Mouse (Mus musculus) forebrain, embryonic 11.5 days (tissue): ENCODE data around the gene Slc6a8. TPM values are rescaled to one million over a fixed set of nuclear protein-coding genes. Genes with fewer than 3 reads are reported as not detected.

ENCODE experiments used
- ATAC-seq: fragments of 200-750 bp; cut with Nextera tagmentation; replicated peaks from 2 replicates; pipeline ENCODE4 v1.8.0; 2017; ENCODE audit warnings: moderate TSS enrichment; ENCODE audit not compliant: low FRiP score
- DNase-seq: peaks from one replicate; pipeline ENCODE4 v3.0.0-alpha.2; 2017; ENCODE audit warnings: low spot score
- H3K27ac ChIP-seq: fragments of 300-500 bp; sonication (generic); 2 replicates; pipeline ENCODE4 v1.5.1; 2014; ENCODE audit warnings: low read depth, low read length
- H3K27me3 ChIP-seq: fragments of 300-500 bp; sonication (generic); 2 replicates; pipeline ENCODE4 v1.6.1; 2014; ENCODE audit warnings: mild to moderate bottlenecking, low read length, mixed read lengths; ENCODE audit not compliant: control insufficient read depth, insufficient read depth
- H3K36me3 ChIP-seq: fragments of 300-500 bp; sonication (generic); 2 replicates; pipeline ENCODE4 v1.6.1; 2014; ENCODE audit warnings: mild to moderate bottlenecking, low read length, moderate library complexity, mixed read lengths; ENCODE audit not compliant: control insufficient read depth, insufficient read depth
- H3K4me1 ChIP-seq: fragments of 300-500 bp; sonication (generic); replicated peaks from 2 replicates; pipeline ENCODE4 v1.6.1; 2014; ENCODE audit warnings: low read length, mixed read lengths; ENCODE audit not compliant: control insufficient read depth, insufficient read depth
- H3K4me2 ChIP-seq: fragments of 300-500 bp; sonication (generic); 2 replicates; pipeline ENCODE4 v1.6.1; 2014; ENCODE audit warnings: low read depth, mild to moderate bottlenecking, low read length, moderate library complexity, mixed read lengths; ENCODE audit not compliant: severe bottlenecking
- H3K4me3 ChIP-seq: fragments of 300-500 bp; sonication (generic); 2 replicates; pipeline ENCODE4 v1.5.1; 2014; ENCODE audit warnings: low read depth, low read length
- H3K9ac ChIP-seq: fragments of 300-500 bp; sonication (generic); 2 replicates; pipeline ENCODE4 v1.6.1; 2014; ENCODE audit warnings: low read length
- H3K9me3 ChIP-seq: fragments of 300-500 bp; sonication (generic); 2 replicates; pipeline ENCODE4 v1.6.1; 2016; ENCODE audit warnings: low read length, mixed read lengths; ENCODE audit not compliant: control insufficient read depth
- WGBS: fragments of 180-500 bp; shearing (Covaris S2); extraction: QIAGEN DNeasy Blood & Tissue Kit; methylation state at CpG from one replicate; pipeline ENCODE4 v1.1.7; 2014; 5-methylcytosine and 5-hydroxymethylcytosine counted together
- polyA plus RNA-seq: library from polyadenylated mRNA; unstranded; fragments of >200 nt; fragmentation: Nextera tagmentation; extraction: Ambion mirVana; gene quantifications from 2 replicates; pipeline ENCODE4 v1.2.1, GENCODE M21; 2014

The Slc6a8 gene
- 7.5 and 9.0 TPM in 2 replicates for polyA plus RNA-seq

DNA sequence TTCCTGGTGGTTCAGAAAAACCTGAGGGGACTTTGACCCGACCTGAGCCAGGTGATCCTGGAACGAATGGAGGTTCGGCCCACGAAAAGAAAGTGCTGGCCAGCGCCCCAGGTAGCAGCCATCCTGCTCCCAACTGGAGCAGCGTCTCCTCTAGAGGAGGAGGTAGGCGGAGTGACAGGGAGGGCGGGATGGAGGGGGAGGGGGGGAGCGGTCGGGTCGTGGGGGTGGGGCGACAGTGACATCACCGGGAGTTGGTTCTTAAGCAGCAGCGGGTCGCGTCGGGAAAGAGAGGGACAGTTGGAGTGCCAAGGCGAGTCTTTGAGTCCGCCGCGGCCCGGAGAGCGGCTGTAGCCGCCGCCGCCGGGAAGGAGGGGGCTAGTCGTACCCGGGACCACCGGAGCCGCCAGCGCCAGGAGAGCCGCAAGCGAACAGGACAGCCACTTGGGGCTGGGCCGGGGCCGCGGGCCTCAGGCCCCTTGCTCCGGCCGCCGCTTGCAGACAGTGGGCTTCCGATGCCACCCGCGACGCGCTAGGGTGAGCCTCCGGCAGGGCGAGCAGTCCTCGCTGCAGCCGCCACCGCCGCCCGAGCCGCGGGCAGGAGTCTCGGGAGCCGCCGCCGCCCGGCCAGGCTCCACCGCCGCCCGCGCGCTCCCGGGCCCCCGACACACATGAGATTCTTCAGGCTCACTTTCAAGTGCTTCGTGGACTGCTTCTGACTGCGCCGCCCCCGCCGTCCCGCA, at the start of gene Slc6a8:
Slc6a8 (plus strand) TSS at position 272 of the 740 bp plus-strand sequence.
- ATAC-seq (peak; percentile 76), DNase-seq (peak; percentile 88)
- no peaks in the 10 kb centered on the region for H3K36me3 ChIP-seq
- peak within 1 kb of the TSS; percentile 56 for H3K4me3 ChIP-seq
- peak within 1 kb of the TSS; percentile 70 for H3K9ac ChIP-seq
- H3K9me3 ChIP-seq: no peaks in the 10 kb centered on the region
- WGBS: 26% methylated on average over 16 of the region's 72 CpGs
- no peaks in the 10 kb centered on the region for H3K27me3 ChIP-seq
- H3K27ac ChIP-seq: no peak within 1 kb of the TSS
- H3K4me2 ChIP-seq: peak within 1 kb of the TSS; percentile 66
- no peaks in the 10 kb centered on the region for H3K4me1 ChIP-seq

- Histone ChIP-seq H3K27me3 (no peaks in the 10 kb centered on the region), H3K9ac (no peak overlapping the region), H3K4me3 (no peak overlapping the region), H3K9me3 (no peaks in the 10 kb centered on the region), H3K36me3 (no peaks in the 10 kb centered on the region), H3K4me2 (no peak overlapping the region), H3K4me1 (no peaks in the 10 kb centered on the region), H3K27ac (no peak overlapping the region)
- ATAC-seq (no peak), DNase-seq (no peak)
Measured at GRCm38 (mm10) chrX:73626981-73627380, 46.0 kb upstream of the Slc6a8 start.

- H3K27me3 ChIP-seq: peaks cover 27% of the 10 kb centered on the region
- H3K9ac ChIP-seq: no peak overlapping the region
- DNase-seq (peak; percentile 51), ATAC-seq (no peak; the same call in 1 of the 2 replicates)
- H3K4me3 ChIP-seq: 0 out of 2 replicates have a peak overlapping the region, but pooled peaks have one; percentile 10
- no peaks in the 10 kb centered on the region for H3K36me3 ChIP-seq
- WGBS: 28% methylated on average over 11 of the region's 19 CpGs
- H3K27ac ChIP-seq: no peak overlapping the region
- H3K4me2 ChIP-seq: peak overlapping the region; percentile 39
- H3K4me1 ChIP-seq: no peaks in the 10 kb centered on the region
- H3K9me3 ChIP-seq: no peaks in the 10 kb centered on the region
Measured at GRCm38 (mm10) chrX:73635425-73635824, 37.5 kb upstream of the Slc6a8 start.

DNA sequence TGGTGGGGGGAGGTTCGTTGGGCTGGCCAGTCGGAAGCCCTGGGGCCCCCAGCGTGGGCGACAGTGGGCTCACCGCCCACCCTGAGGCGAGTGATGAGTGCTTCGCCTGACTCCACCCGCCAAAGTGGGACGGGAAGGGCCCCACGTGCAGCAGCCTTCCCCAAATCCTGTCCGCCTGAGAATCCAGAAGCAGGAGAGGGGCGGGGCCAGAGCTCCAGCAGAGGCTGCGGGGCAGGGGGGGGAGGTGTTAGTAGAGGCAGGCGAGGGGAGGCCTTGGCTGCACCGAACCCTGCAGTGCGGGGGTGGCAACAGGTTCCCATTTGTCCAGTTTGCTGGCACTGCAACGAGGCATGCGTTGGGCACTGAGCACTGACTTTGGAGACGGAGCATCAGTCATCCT, 35.5 kb upstream of the Slc6a8 start:
- no peak for DNase-seq
- no peak for ATAC-seq
- peaks cover 35% of the 10 kb centered on the region for H3K27me3 ChIP-seq
- H3K27ac ChIP-seq: no peak overlapping the region
- no peak overlapping the region for H3K9ac ChIP-seq
- no peaks in the 10 kb centered on the region for H3K36me3 ChIP-seq
- H3K4me2 ChIP-seq: peak overlapping the region; percentile 52
- peak overlapping the region; percentile 19; the same call in 1 of the 2 replicates for H3K4me3 ChIP-seq
- 22% methylated on average over 18 of the region's 19 CpGs for WGBS
- H3K9me3 ChIP-seq: no peaks in the 10 kb centered on the region
- no peaks in the 10 kb centered on the region for H3K4me1 ChIP-seq

- Histone ChIP-seq H3K27me3 (peaks cover 35% of the 10 kb centered on the region), H3K9me3 (no peaks in the 10 kb centered on the region), H3K4me3 (peak within 1 kb of the TSS; percentile 27), H3K36me3 (no peaks in the 10 kb centered on the region), H3K27ac (no peak within 1 kb of the TSS), H3K9ac (no peak within 1 kb of the TSS; the same call in none of the 2 replicates), H3K4me1 (no peaks in the 10 kb centered on the region), H3K4me2 (peak within 1 kb of the TSS; percentile 49)
- peak; percentile 82 for ATAC-seq
- 10% methylated on average over 24 of the region's 28 CpGs for WGBS
- peak; percentile 81 for DNase-seq
Measured at GRCm38 (mm10) chrX:73639255-73639675, 33.7 kb upstream of the Slc6a8 start, which contains the start of gene Dusp9. TSS of gene Dusp9 (plus strand) at chrX:73639419.

- H3K4me3 ChIP-seq: peak overlapping the region; percentile 27
- peaks cover 35% of the 10 kb centered on the region for H3K27me3 ChIP-seq
- DNase-seq (peak; percentile 60), ATAC-seq (0 out of 2 replicates have a peak, but pooled peaks have one; percentile 16)
- peak overlapping the region; percentile 49 for H3K4me2 ChIP-seq
- H3K27ac ChIP-seq: no peak overlapping the region
- H3K9me3 ChIP-seq: no peaks in the 10 kb centered on the region
- 13% methylated on average over 34 of the region's 41 CpGs for WGBS
- no peaks in the 10 kb centered on the region for H3K4me1 ChIP-seq
- no peaks in the 10 kb centered on the region for H3K36me3 ChIP-seq
- H3K9ac ChIP-seq: no peak overlapping the region; the same call in 1 of the 2 replicates
Measured at GRCm38 (mm10) chrX:73639901-73640469, 33.0 kb upstream of the Slc6a8 start.

DNA sequence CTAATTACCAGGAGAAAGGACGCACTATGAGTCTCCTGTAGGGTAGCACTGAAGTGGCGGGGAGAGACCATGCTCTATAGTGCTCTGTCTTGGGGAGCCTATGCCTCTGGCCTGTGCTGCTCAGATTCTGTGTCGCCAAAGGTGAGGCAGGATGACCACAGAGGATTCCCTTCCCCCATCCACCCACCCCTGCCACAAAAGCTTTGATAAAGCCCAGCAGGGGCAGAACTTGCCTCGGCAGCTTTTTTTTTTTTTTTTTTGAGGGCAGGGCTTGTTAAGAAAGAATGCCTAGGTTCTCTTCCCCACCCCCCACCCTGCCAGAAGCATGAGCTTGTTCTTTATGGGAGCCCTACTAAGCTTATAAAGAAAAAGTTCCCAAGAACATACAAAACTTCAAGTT, 27.8 kb upstream of the Slc6a8 start:
- no peak overlapping the region for H3K4me2 ChIP-seq
- H3K9me3 ChIP-seq: no peaks in the 10 kb centered on the region
- 23% methylated on average over 4 of the region's 4 CpGs for WGBS
- no peak overlapping the region for H3K27ac ChIP-seq
- no peaks in the 10 kb centered on the region for H3K4me1 ChIP-seq
- no peak for DNase-seq
- ATAC-seq: no peak
- peaks cover 9% of the 10 kb centered on the region; the same call in 1 of the 2 replicates for H3K27me3 ChIP-seq
- no peak overlapping the region for H3K9ac ChIP-seq
- no peaks in the 10 kb centered on the region for H3K36me3 ChIP-seq
- no peak overlapping the region for H3K4me3 ChIP-seq

DNA sequence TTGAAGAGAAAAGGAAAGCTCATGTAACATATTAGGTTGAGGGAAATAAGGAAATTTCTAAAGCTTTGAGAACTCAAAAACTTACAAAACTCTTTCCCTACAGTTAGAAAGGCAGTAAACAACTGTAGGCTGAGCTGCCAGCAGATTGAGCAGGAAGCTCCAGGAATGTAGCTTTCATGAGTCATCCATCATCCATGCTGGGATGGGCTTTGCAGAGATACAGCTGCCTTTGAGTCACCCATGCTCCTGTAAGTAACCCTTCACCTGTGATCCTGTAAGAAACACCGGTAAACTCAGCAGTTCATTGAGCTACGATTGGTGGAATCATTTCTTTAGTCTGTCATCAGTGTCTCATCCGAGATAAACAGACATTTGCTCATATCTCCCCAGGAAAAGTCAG, 22.1 kb upstream of the Slc6a8 start:
- no peaks in the 10 kb centered on the region for H3K4me1 ChIP-seq
- H3K9me3 ChIP-seq: no peaks in the 10 kb centered on the region
- WGBS: 81% methylated on average over 3 of the region's 3 CpGs
- no peak overlapping the region for H3K9ac ChIP-seq
- H3K27ac ChIP-seq: no peak overlapping the region
- ATAC-seq (no peak), DNase-seq (no peak)
- H3K4me2 ChIP-seq: no peak overlapping the region
- H3K27me3 ChIP-seq: no peaks in the 10 kb centered on the region
- no peak overlapping the region for H3K4me3 ChIP-seq
- no peaks in the 10 kb centered on the region for H3K36me3 ChIP-seq
